Mouse (Mus musculus) lung, postnatal 36 days (tissue): ENCODE measurements around the gene Rimbp2.

ENCODE experiments used
- DNase-seq: peaks from one replicate; pipeline ENCODE4 v3.0.0; 2022; ENCODE audit warnings: mixed read lengths

Rimbp2 gene

GRCm38 (mm10) chr5:128841541-128841940, 111.7 kb downstream of the Rimbp2 start:
- DNase-seq = no peak

DNA sequence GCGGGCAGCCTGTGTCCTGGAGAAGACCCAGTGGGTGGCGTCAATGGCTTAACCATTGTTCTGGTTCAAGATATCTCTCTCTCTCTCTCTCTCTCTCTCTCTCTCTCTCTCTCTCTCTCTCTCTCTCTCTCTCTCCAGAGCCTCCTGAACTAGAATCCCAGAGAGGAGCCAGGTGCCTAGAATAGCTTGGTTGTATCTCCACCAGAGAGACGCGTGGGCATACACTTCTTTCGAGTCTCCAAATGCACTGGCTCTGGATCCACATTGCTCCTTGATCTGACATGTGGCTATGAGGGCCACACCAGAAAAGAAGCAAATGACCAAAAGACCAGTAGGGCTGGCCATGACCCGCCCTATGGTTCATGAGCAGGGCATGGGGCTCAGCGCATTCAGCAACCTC, 116.2 kb downstream of the Rimbp2 start:
- no peak for DNase-seq

GRCm38 (mm10) chr5:128834126-128834525, 119.2 kb downstream of the Rimbp2 start:
- no peak for DNase-seq

GRCm38 (mm10) chr5:128822843-128823242, 130.4 kb downstream of the Rimbp2 start:
- DNase-seq = no peak

DNA sequence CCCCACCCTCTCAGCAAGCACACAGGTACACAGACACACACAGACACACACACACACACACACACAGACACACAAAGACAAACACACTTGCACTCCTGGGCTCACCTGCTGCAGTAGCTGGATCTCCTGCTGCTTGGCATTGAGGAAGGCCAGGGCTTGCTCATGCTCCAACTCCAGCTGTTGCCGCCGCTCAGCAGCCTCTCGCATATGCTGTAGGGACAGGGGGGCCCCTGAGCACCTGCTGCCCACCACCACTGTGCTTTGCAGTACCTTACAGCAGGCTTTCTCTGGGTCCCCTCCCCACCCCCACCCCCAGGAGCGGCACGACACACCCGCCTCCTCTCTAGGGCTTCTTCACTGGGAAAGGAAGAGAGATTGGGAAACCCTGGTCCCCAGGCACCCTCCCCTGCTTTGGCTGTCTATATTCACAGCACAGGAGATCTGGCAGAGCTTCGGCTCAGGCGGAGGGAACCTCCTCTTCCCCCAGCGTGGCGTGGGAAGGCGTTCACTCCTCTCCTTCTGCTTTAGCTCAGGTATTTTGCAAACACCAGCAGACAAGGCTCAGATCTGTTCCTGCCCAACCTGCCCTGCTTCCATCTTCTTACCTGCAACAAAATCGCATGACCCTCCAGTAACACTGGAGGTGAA, 133.5 kb downstream of the Rimbp2 start:
- DNase-seq = no peak

DNA sequence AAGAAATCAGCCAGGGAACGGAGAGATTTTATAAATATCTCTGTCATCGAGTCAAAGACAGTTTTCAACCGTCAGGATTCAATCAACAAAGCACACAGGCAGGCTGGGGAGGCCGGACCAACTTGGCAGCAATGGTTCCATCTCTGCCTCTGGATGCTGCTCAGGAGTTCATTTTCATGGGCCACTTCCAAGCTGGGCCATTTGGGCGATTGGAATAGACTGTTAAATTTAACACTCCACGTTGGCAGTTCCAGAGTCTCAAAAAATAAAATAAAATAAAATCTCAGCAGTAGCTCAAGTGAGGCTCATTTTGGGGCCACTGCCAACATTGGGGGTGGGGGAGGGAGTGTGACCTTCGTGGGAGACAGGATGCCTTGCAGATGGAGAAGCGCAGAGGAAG, 137.7 kb downstream of the Rimbp2 start:
- no peak for DNase-seq

DNA sequence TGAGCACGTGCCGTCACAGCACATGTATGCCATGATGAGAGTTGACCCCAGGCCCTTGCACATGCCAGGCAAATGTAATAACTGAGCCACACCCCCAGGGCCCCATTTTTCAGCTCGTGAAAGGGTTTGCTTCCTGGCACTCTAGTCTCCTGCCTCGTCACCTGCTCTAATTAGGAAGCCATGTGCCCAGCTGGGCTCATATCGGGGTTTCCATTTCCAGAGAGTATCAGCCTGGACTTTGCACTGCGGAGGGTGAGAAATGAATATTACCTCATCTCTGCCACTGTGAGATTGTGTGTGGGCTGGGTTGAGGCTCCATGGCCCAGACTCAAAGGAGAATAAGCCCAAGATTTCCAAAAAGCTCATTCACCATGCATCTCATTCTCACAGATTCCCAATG, 138.2 kb downstream of the Rimbp2 start:
- DNase-seq = no peak

DNA sequence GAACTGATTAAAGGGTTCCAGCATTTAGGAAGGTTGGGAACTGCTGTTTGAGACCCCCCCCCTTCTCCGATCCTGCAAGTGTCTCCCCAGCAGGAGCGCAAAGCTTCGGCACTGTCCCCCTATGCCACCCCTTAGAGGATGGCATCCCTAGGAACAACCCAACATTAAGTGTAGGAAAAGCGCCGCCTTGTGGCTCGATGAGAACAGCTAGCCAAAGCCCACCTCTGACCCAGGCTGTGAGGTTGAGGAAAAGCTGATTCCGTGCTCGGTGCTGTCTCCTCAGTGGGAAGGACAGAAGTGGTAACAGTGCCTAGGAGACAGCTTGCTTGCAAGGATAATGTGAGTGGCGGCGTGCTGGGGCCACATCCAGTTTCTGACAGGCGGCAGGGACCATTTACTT, 140.2 kb downstream of the Rimbp2 start:
- no peak for DNase-seq

- DNase-seq = no peak
These were observed 141.9 kb downstream of the Rimbp2 start for GRCm38 (mm10) chr5:128811431-128811830.

- no peak for DNase-seq
These were observed 143.3 kb downstream of the Rimbp2 start for GRCm38 (mm10) chr5:128810006-128810405.

- DNase-seq = peak; percentile 3
These were observed 143.9 kb downstream of the Rimbp2 start for GRCm38 (mm10) chr5:128809406-128809805.

DNA sequence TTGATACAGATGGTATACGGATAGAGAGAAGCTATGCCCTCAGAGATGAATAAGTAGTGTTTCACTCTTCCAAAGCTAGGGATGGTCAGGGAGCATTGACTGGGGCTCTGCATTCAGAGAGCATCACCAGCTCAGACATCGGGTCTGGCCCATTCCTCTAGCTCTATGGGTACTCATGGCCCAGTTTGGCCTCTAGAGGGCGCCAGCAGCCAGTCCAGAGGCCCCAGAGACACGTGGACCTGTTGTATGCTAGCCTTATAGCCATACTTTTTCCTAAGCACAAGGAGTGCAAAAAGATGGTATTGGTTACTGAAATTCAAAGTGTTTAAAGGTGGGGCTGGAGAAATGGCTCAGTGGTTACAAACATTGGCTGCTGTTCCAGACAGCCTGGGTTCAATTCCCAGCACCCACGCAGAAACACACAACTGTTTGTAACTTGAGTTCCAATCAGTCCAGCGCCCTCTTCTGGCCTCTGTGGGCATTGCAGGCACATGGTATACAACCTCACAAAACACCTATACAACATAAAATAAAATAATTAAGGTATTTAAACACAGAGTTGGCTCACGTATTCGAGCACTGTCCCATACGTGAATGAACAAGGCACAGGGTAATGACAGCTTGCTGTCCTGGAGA, 144.6 kb downstream of the Rimbp2 start:
- DNase-seq = peak; percentile 2

DNA sequence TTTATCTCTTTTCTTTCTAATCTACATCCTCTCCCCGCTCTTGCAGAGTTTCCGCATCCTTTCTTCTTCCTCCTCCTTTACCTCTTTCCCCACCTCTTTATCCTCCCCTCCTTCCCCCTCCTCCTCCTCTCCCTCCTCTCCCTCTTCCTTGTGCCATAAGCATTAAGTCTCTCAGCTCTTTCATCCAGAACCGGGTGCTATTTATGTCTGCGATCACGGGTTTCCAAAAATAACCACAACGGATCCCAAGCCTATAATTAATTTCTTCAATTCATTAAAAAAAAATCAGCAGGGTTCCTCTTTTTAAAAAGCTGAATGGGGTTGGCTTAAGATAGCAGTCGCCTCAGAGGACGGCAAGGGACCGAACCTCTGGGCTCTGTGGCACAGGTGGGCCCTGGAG, 145.9 kb downstream of the Rimbp2 start:
- no peak for DNase-seq

- DNase-seq = no peak
These were observed 146.8 kb downstream of the Rimbp2 start for GRCm38 (mm10) chr5:128806296-128806998.

- DNase-seq = no peak
These were observed 148.2 kb downstream of the Rimbp2 start for GRCm38 (mm10) chr5:128805092-128805491.

- no peak for DNase-seq
These were observed 152.7 kb downstream of the Rimbp2 start for GRCm38 (mm10) chr5:128800592-128800991.

GRCm38 (mm10) chr5:128781621-128782020, 171.7 kb downstream of the Rimbp2 start:
- no peak for DNase-seq

- no peak for DNase-seq
These were observed 176.9 kb downstream of the Rimbp2 start for GRCm38 (mm10) chr5:128776386-128776785.

- no peak for DNase-seq
These were observed 184.2 kb downstream of the Rimbp2 start for GRCm38 (mm10) chr5:128769026-128769631.

DNA sequence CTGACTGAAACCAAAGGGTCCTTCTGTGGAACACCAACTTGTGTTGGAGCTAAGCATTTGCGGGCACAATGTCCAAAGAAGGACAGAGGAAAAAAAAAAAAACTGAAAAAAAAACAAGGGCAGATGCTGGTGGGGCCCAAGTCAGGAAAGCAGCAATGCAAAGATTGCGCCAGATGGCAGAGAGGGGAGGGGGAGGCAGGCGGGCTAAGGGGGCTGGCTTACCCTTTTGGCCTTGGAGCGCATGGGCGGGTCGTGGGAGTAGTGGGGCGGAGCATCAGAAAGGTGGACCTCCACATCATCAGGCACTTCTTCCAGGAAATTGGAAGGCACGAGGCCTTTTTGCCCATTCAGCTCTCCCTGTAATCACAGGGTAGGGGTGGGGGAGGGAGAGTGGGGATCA, 192.2 kb downstream of the Rimbp2 start:
- no peak for DNase-seq

GRCm38 (mm10) chr5:128746261-128746660, 207.0 kb downstream of the Rimbp2 start:
- DNase-seq = no peak

GRCm38 (mm10) chr5:128745206-128745605, 208.1 kb downstream of the Rimbp2 start:
- no peak for DNase-seq

DNA sequence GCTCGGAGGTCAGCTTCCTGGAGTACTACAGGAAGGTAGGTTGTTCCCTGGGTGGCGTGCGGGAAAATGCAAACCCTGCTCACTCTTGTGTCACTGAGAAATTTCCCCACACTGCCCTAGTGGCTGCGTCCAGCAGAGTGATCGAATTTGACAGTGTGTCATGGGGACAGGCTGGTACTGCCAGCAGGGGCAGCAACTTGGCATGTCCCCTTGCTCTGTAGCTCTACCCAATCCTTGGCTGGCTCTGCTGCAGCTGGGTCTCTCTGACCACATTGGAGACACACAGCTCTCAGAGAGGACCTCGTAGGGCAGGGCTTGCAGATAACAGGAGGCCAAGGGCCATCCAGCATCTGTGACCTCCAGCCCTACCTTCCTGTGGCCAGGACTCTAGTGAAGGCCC, 208.9 kb downstream of the Rimbp2 start:
- DNase-seq = no peak

- no peak for DNase-seq
These were observed 213.5 kb downstream of the Rimbp2 start for GRCm38 (mm10) chr5:128739838-128740171.
